Mouse (Mus musculus): ENCODE measurements at regions not wholly inside any gene's neighbourhood (a gene's known extent, or its start where the extent isn't known, plus 50 kb on each side); places are given as distances from the start of the nearest gene placed in this dataset.

GRCm38 (mm10) chr14:100883115-100883514 lies 317.0 kb downstream of the Prr30 start:
- no peak for ATAC-seq (ENCODE audit: low TSS enrichment)

- ATAC-seq (ENCODE audit: low TSS enrichment) = no peak
These were observed 320.0 kb downstream of the Prr30 start for GRCm38 (mm10) chr14:100880103-100880502.

- ATAC-seq (ENCODE audit: low TSS enrichment) = no peak
These were observed 332.3 kb downstream of the Prr30 start for GRCm38 (mm10) chr14:100867790-100868189.

GRCm38 (mm10) chr14:100864792-100865191 lies 335.3 kb downstream of the Prr30 start:
- no peak for ATAC-seq (ENCODE audit: low TSS enrichment)

GRCm38 (mm10) chr14:100864164-100864563 lies 336.0 kb downstream of the Prr30 start:
- peak; percentile 90 for ATAC-seq (ENCODE audit: low TSS enrichment)

DNA sequence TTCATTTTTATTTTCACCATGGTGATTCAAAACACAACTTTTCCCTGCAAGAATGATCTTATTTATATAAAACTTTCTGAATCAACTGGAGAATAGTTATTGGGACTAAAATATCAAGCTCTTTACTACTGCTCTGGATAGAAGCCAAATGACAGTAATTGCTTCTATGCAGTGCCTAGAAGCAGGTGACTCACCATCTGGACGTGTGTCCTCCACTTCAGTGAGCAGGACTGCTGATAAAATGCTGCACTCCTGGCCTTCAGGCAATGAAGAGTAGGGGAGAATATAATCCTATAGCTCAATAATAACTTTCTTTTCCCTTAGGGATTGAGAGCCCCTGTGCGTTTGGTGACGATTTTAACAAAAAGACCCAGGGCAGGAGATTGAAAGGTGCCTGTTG lies 357.3 kb downstream of the Prr30 start:
- no peak for ATAC-seq (ENCODE audit: low TSS enrichment)

Data from frontal cortex, adult (tissue).